Mouse (Mus musculus): ENCODE measurements at regions not wholly inside any gene's neighbourhood (a gene's known extent, or its start where the extent isn't known, plus 50 kb on each side); places are given as distances from the start of the nearest gene placed in this dataset.

- no peak for TF ChIP-seq CTCF (IDR thresholded peaks at IDR 0.05; ENCODE audit: low read depth)
- TF ChIP-seq EP300 (IDR thresholded peaks at IDR 0.05; ENCODE audit: low read depth), result no peak
Observed at GRCm38 (mm10) chr16:76120712-76121111, 98.6 kb upstream of the Samsn1 start.

Data from heart, postnatal 0 days (tissue).